Mouse (Mus musculus): Measurements from ENCODE around the gene Gm20388. TPM values are rescaled to one million over a fixed set of nuclear protein-coding genes. Genes with fewer than 3 reads are reported as not detected.

Gm20388 gene
- polyA plus RNA-seq, 1 experiment = 59.3 TPM

DNA sequence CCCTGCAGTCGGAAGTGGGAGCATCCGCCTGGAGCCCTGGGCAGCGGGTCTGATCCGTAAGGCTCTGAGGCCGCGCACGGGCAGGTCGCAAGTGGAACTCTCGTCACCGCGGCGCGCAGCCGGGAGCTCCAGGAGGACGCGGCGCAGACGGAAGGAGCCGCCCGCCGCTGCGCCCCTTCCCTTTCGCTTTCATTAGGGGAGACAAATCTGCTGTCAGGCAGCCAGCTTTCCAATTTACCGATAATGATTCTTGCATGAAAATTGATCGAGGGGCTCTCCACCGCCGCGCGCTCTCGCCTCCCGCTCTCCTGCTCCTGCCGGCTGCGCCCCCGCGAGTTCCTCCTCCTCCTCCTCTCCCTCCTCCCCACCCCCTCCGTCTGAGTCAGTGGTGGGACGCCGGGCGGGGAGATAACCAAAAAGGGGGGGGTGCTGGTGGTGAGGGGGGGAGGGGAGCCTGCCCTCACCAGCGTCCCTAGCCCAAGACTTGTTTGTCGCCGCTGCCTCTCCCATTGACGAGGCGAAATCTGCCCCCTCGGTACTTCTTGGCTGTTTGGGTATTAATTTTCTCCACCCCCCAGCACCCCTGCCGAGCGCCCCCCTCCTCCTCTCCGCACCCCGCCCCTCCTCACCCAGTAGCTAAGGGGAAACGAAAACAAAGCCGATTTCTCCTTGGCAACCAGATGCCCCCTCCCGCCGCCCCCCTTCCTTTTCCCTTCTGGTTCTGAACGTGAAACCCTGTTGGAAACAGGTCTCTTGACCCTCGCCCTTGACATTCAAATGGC, 577.3 kb downstream of the Gm20388 start:
- peak; percentile 26; the same call in 1 of the 2 replicates for TF ChIP-seq POLR2A (IDR thresholded peaks at IDR 0.05; ENCODE audit: borderline replicate concordance, extremely low read depth, insufficient read depth, insufficient read length, poor library complexity, severe bottlenecking)
- TF ChIP-seq CTCF (IDR thresholded peaks at IDR 0.05; ENCODE audit: borderline replicate concordance, extremely low read depth, insufficient read depth, insufficient read length) = no peak
- peak; percentile 98 for DNase-seq (ENCODE audit: low read depth)

DNA sequence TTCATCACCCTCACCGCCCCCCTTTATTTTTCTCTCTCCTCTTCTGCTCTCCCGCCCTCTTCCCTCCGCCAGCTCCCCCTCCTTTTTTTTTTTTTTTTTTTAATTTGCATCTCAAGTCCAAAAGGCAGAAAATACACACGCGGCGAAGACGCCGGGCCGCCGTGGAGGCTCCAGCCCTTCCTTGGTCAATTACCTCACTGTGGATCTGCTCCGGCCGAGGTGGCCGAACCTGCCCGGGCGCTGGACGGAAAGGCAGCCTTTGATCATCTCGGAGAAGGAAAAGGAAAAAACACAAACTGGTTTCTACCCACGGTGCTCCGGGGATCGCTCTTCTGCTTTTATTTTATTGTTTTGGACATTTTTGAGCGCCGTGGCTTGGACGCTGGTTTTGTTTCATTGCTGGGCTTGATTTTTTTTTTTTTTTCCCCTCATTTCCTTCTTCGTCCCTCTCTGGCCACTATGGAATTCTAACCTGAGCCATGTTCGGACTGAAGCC, 578.0 kb downstream of the Gm20388 start:
- no peak for DNase-seq (ENCODE audit: low read depth)
- no peak for TF ChIP-seq CTCF (IDR thresholded peaks at IDR 0.05; ENCODE audit: borderline replicate concordance, extremely low read depth, insufficient read depth, insufficient read length)
- TF ChIP-seq POLR2A (IDR thresholded peaks at IDR 0.05; ENCODE audit: borderline replicate concordance, extremely low read depth, insufficient read depth, insufficient read length, poor library complexity, severe bottlenecking) = peak; percentile 44; the same call in 1 of the 2 replicates

DNA sequence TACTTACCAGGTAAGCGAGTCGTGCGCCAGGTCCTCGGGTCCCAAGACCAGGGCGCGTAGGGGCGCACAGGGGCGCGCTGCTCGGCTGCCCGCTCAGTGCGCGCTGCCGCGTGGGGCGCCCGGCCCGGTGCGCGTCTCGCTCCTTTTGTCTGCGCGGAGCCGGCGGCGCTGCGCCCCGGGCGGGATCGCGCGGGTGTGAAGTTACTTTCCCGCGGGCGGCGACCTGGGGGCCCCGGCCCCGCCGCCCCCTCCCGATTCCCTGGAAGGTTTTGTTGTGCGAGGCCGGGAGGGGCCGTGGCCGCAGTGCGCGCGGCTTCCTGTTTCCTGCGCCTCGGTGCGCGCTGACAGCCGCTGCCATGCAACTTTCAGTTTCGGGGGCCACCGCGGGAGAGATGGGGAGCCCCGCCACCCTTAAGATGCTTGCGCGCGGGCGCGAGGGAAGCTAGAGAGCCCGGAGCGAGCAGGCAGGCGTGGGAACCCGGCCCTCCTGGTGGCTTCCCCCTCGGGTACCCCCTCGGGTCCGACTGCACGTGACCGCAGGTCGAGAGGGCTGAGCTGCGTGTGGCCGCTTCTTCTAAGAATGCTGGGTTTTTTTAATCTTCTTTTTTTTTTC, 578.6 kb downstream of the Gm20388 start:
- DNase-seq (ENCODE audit: low read depth) = no peak
- TF ChIP-seq CTCF (IDR thresholded peaks at IDR 0.05; ENCODE audit: borderline replicate concordance, extremely low read depth, insufficient read depth, insufficient read length) (no peak), POLR2A (IDR thresholded peaks at IDR 0.05; ENCODE audit: borderline replicate concordance, extremely low read depth, insufficient read depth, insufficient read length, poor library complexity, severe bottlenecking) (peak; percentile 63; the same call in 1 of the 2 replicates)

DNA sequence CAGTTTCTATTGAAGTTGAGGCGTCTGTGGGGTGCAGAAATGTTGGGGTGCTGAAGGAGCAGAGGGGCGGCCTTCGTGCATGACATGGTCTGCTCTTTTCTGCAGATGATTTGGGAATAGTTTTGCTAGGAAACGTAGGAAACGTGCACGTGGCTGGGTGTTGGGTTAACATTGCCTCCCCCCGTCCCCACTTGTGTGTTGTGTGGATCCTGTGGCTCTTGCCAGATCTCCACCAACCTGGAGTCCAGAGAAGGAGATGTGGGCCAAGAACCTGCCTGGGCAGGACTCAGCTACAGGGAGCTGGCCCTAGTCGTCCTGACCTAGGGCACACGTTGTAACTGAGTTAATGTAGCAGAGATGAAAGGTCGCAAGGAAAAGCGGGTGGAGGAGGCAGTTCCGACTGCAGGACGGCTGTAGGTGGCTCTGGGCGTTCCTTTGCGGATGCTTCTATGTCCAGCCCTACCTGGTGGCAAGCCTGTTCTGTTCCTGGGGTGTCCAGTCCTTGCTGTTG, 579.2 kb downstream of the Gm20388 start:
- DNase-seq (ENCODE audit: low read depth) = no peak
- TF ChIP-seq POLR2A (IDR thresholded peaks at IDR 0.05; ENCODE audit: borderline replicate concordance, extremely low read depth, insufficient read depth, insufficient read length, poor library complexity, severe bottlenecking) (no peak), CTCF (IDR thresholded peaks at IDR 0.05; ENCODE audit: borderline replicate concordance, extremely low read depth, insufficient read depth, insufficient read length) (no peak)

DNA sequence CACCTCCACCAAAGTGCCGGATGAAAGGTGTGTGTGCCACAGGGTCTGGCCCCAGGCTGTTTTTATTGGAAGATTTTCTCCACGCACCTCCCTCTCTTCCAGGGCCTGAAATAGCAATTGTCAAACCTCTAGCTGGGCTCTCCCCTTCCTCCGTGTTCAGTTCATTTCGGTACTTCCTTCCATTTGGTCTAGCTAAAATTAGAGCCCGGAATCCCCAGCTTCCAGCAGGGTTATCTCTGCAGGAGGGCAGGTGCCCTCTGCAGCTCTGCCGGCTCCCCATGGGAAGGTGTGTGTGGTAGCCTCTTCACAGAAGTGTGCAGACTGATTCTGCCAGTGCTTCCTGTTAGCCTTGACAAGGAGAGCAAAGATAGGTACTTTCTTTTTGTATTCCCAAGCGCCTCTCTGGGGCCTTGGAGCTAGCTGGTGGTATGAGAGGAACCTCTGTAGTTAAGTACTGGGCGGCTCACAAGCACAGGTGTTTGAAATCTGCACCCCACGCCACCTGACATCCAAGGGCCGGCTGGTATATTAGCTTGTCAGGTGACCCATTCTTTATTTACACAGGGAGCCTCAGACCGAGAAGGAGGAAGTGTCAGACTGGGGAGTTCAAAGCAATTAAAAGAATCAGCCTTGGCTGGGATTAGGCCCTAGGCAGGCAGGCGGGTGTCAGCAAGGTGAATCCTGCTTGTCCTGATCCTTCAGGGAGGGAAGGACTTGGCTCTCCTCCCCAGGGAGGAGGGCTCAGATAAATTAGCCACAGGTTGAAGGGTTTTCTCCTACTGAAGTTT, 579.9 kb downstream of the Gm20388 start:
- no peak for TF ChIP-seq POLR2A (IDR thresholded peaks at IDR 0.05; ENCODE audit: borderline replicate concordance, extremely low read depth, insufficient read depth, insufficient read length, poor library complexity, severe bottlenecking)
- no peak for TF ChIP-seq CTCF (IDR thresholded peaks at IDR 0.05; ENCODE audit: borderline replicate concordance, extremely low read depth, insufficient read depth, insufficient read length)
- DNase-seq (ENCODE audit: low read depth) = no peak

DNA sequence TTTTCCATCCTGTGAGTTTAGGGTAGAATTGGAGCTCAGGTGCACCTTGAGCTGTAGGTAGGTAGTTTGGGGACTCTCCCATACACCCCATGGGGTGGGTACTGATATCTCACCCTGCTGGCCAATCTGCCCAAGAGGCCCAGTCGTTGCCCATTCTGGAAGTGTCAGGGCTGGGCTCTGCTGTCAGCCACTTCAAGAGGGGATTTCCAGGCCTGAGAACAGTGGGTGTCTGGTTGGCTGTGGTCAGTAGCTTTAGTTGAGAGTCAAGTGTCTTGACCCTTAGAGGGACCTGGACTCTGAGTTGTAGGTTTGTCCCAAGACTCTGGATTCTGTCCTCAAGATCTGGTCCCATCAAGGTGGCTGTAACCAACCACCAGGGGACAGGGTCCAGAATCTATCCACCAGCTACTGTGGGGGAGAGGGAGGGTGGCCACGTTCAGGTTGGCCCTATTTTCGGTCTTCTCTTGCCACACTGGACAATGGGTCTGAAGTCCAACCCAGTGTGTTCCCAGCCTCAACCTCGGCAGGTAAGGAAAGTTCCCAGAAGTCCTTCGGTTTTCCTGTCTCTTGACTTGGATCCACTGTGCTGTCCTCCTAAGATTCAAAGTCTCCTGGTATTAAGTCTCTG, 580.6 kb downstream of the Gm20388 start:
- TF ChIP-seq POLR2A (IDR thresholded peaks at IDR 0.05; ENCODE audit: borderline replicate concordance, extremely low read depth, insufficient read depth, insufficient read length, poor library complexity, severe bottlenecking) = no peak
- TF ChIP-seq CTCF (IDR thresholded peaks at IDR 0.05; ENCODE audit: borderline replicate concordance, extremely low read depth, insufficient read depth, insufficient read length) = no peak
- no peak for DNase-seq (ENCODE audit: low read depth)

DNA sequence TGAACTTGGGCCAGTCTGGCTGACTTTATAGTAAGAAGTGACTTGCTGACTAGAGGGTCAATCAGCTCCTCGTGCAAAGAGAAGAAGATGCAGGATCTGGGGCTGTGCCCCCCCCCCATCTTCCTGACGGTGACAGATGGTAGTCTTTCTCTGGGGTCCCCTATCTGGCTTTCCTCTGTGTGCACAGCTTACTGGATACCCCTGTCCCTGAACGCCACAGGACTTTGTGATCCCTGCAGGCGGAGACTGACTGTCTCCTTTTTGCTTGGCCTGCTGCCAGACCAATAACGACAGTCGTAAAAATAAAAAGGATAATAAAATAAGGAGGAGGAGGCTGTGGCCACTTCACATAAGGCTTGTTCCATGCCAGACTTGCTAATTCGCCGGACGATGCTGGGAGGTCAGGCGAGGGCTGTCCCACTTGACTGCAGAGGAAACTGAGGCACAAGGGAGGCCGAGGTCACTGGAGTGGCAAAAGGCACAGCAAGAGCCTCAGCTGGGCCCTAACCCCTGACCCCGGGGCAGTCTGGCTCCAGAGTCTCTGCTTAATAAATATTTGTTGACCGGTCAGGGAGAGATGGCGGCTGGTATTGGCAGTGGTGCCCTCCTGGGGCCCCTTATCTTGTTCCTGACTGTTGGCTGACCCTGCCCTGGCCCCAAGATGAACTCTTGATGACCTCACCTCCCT, 581.7 kb downstream of the Gm20388 start:
- no peak for DNase-seq (ENCODE audit: low read depth)
- no peak for TF ChIP-seq POLR2A (IDR thresholded peaks at IDR 0.05; ENCODE audit: borderline replicate concordance, extremely low read depth, insufficient read depth, insufficient read length, poor library complexity, severe bottlenecking)
- no peak for TF ChIP-seq CTCF (IDR thresholded peaks at IDR 0.05; ENCODE audit: borderline replicate concordance, extremely low read depth, insufficient read depth, insufficient read length)

DNA sequence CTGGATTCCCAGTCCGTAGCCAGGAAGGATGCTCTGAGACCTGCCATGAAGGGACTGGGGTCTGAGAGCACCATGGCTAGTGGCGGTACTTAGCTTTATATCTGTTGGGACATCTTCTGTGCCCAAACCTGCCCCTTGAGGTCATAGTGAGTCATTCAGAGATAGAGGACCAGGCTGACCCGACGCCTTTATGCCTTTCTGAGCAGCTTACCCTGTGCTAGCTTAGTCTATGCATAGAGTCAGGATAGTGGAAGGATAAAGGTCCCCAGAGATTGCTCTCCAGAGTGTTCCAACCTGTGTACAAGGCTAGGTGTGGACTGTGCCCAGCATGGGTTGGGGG, 582.2 kb downstream of the Gm20388 start:
- DNase-seq (ENCODE audit: low read depth) = no peak
- TF ChIP-seq CTCF (IDR thresholded peaks at IDR 0.05; ENCODE audit: borderline replicate concordance, extremely low read depth, insufficient read depth, insufficient read length) (no peak), POLR2A (IDR thresholded peaks at IDR 0.05; ENCODE audit: borderline replicate concordance, extremely low read depth, insufficient read depth, insufficient read length, poor library complexity, severe bottlenecking) (no peak)

DNA sequence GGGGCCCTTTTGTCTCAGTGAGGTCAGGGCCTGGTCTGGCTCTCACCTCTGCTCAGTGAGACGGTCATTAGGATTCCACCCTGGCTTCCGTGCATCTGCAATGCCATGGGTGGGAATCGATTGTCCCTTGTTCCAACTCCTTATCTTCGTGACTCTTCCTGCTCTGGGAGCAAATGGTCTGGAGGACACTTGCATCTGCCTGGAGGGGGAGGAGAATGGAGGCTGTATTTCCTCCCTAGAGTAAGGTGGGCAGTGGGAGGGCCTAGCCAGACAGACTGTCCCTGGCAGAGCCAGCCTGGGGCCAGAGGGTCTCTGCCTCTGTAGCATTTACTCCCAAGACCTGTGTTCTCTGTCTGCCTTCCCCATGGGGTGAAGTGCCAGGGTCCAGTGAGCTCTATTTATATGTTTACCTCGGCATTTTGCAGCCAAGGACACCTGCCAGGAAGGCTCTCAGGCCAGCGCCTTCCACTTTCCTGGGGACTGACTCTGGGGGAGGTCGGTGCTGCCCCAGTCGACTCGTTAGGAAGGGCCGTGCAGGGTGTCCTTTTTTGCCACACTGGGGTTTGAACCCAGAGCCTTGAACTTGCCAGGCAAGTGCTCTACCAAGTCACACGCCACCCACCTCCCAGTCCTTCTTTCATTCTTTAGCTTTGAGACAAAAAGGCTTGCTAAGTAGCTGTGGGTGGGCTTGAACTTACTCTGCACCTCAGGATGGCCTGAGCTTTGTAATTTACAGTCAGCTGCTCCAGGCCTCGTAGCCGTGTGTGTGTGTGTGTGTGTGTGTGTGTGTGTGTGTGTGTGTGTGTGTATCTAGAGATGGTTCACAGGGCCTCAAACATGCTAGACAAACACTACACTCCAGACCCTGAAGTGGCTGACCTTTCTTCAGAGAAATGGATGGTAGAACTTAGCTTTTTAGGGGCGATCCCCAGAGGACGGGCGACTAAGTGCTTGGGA, 583.1 kb downstream of the Gm20388 start:
- no peak for TF ChIP-seq POLR2A (IDR thresholded peaks at IDR 0.05; ENCODE audit: borderline replicate concordance, extremely low read depth, insufficient read depth, insufficient read length, poor library complexity, severe bottlenecking)
- TF ChIP-seq CTCF (IDR thresholded peaks at IDR 0.05; ENCODE audit: borderline replicate concordance, extremely low read depth, insufficient read depth, insufficient read length) = no peak
- no peak for DNase-seq (ENCODE audit: low read depth)

Data from brain, embryonic 14.5 days (tissue).